Mouse (Mus musculus): ENCODE results near the gene Ell. TPM values are rescaled to one million over a fixed set of nuclear protein-coding genes. Genes with fewer than 3 reads are reported as not detected.
A peak's percentile ranks its signal among the peaks of the same experiment; 100 is the strongest.

Gene Ell
- polyA plus RNA-seq, 1 experiment = 12.7 TPM

DNA sequence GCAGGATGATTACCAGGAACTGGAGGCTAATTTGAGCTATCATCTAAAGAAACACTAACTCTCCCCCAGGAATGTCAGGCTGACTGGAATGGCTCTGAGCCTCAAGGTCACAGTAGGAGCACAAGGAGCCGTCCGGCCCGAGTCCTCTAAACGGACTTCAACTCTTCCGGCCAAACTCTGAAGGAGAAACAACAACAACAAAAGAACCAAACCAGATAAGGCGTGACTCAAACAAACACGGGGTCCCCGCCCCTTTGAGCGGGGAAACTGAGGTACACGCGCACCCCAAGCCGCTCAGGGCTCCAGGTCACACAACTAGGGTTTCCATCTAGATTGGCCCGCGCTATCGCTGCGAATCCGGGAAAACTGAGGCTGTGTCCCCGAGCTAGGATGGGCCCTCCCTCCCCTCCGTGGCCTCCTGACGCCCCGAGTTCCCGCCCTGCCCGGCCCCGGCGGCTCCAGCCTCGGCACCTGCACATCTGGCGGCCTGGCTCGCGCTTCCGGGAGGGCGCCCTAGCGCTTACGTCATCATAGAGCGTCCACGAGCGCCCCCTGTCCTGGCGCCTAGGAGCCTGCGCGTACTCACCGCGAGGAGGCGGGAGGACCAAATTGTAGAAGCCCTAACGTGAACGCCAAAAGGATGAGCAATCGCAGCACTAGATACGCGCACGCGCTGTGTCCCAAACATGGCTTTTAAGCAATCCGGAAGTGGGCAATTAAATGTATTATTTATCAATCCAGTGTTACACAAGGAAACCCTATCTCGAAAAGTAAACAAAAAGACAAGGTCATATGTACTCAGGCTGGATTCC lies 16.5 kb upstream of the Ell start:
- peak; percentile 69 for TF ChIP-seq E2F4 (IDR thresholded peaks at IDR 0.05; ENCODE audit: insufficient read depth)
- no peak for TF ChIP-seq REST (IDR thresholded peaks at IDR 0.05; ENCODE audit: insufficient read depth, insufficient read length)
- no peak for TF ChIP-seq TCF3 (IDR thresholded peaks at IDR 0.05; ENCODE audit: insufficient read length, low read depth)
- TF ChIP-seq MYOG (IDR thresholded peaks at IDR 0.05; ENCODE audit: control insufficient read depth in 1 of 3, insufficient read depth in 1 of 3, insufficient read length in 2 of 3, low read depth in 2 of 3) = peak in 1 of 3 experiments; percentile 36
- 0 out of 2 replicates have a peak, but pooled peaks have one; percentile 13 for TF ChIP-seq CEBPB (IDR thresholded peaks at IDR 0.05; ENCODE audit: insufficient read depth, poor library complexity, severe bottlenecking)
- peak; percentile 75 for TF ChIP-seq POLR2AphosphoS2 (IDR thresholded peaks at IDR 0.05; ENCODE audit: insufficient read length, low read depth)
- no peak for TF ChIP-seq USF1 (IDR thresholded peaks at IDR 0.05; ENCODE audit: low read depth)
- no peak for TF ChIP-seq MAX (IDR thresholded peaks at IDR 0.05; ENCODE audit: low read depth)
- peak; percentile 64 for TF ChIP-seq POLR2A (IDR thresholded peaks at IDR 0.05; ENCODE audit: insufficient read length, low read depth)
- no peak for TF ChIP-seq TCF12 (IDR thresholded peaks at IDR 0.05; ENCODE audit: insufficient read depth, poor library complexity, severe bottlenecking)
- TF ChIP-seq SRF (IDR thresholded peaks at IDR 0.05; ENCODE audit: control insufficient read depth, insufficient read length, low read depth) = peak; percentile 80
- TF ChIP-seq MYOD1 (IDR thresholded peaks at IDR 0.05; ENCODE audit: control insufficient read depth in 1 of 3, insufficient read length in 2 of 3, low read depth in 2 of 3) = no peak
- H3K36me3 ChIP-seq (ENCODE audit: control insufficient read depth, insufficient read depth) = peaks cover 7% of the 10 kb centered on the region
- H3K4me3 ChIP-seq = peak overlapping the region; percentile 47
- peak overlapping the region; percentile 93 for H3K4me2 ChIP-seq (ENCODE audit: low read depth)
- no peak overlapping the region for H3ac ChIP-seq (ENCODE audit: control insufficient read depth, insufficient read length)
- H3K79me2 ChIP-seq (ENCODE audit: control insufficient read depth, insufficient read depth) = no peaks in the 10 kb centered on the region
- H3K27me3 ChIP-seq (ENCODE audit: control insufficient read depth, insufficient read depth, insufficient read length) = no peaks in the 10 kb centered on the region

DNA sequence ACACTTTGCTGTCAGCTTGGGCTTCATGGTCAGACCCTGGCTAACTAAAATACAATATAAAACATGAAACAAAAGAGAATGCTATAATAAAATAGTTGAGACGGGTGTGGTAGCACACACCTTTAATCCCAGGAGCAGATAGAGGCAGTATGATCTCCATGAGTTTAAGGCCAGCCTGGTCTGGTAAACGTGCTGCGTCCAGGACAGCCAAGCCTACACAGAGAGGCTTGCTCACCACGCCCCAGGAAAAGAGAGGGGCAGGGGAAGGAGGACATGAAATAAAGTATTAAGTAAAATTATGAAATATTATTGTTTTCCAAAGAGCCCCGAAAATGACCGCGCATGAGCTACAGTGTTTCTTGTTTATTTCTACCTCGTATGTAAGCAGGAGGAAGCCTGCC lies 12.1 kb upstream of the Ell start:
- Histone ChIP-seq H3K4me2 (ENCODE audit: low read depth) (peak overlapping the region; percentile 66), H3ac (ENCODE audit: control insufficient read depth, insufficient read length) (peak overlapping the region; percentile 67), H3K36me3 (ENCODE audit: control insufficient read depth, insufficient read depth) (peaks cover 6% of the 10 kb centered on the region), H3K27me3 (ENCODE audit: control insufficient read depth, insufficient read depth, insufficient read length) (no peaks in the 10 kb centered on the region), H3K79me2 (ENCODE audit: control insufficient read depth, insufficient read depth) (peaks cover 17% of the 10 kb centered on the region), H3K4me3 (peak overlapping the region; percentile 81)
- TF ChIP-seq MYOG (IDR thresholded peaks at IDR 0.05; ENCODE audit: control insufficient read depth in 1 of 3, insufficient read depth in 1 of 3, insufficient read length in 2 of 3, low read depth in 2 of 3) = no peak
- TF ChIP-seq SRF (IDR thresholded peaks at IDR 0.05; ENCODE audit: control insufficient read depth, insufficient read length, low read depth) = no peak
- TF ChIP-seq MAX (IDR thresholded peaks at IDR 0.05; ENCODE audit: low read depth) = no peak
- TF ChIP-seq MYOD1 (IDR thresholded peaks at IDR 0.05; ENCODE audit: control insufficient read depth in 1 of 3, insufficient read length in 2 of 3, low read depth in 2 of 3) = no peak
- no peak for TF ChIP-seq POLR2AphosphoS2 (IDR thresholded peaks at IDR 0.05; ENCODE audit: insufficient read length, low read depth)
- no peak for TF ChIP-seq REST (IDR thresholded peaks at IDR 0.05; ENCODE audit: insufficient read depth, insufficient read length)
- no peak for TF ChIP-seq E2F4 (IDR thresholded peaks at IDR 0.05; ENCODE audit: insufficient read depth)
- TF ChIP-seq TCF12 (IDR thresholded peaks at IDR 0.05; ENCODE audit: insufficient read depth, poor library complexity, severe bottlenecking) = no peak
- TF ChIP-seq POLR2A (IDR thresholded peaks at IDR 0.05; ENCODE audit: insufficient read length, low read depth) = no peak
- no peak for TF ChIP-seq TCF3 (IDR thresholded peaks at IDR 0.05; ENCODE audit: insufficient read length, low read depth)
- TF ChIP-seq CEBPB (IDR thresholded peaks at IDR 0.05; ENCODE audit: insufficient read depth, poor library complexity, severe bottlenecking) = no peak
- no peak for TF ChIP-seq USF1 (IDR thresholded peaks at IDR 0.05; ENCODE audit: low read depth)

DNA sequence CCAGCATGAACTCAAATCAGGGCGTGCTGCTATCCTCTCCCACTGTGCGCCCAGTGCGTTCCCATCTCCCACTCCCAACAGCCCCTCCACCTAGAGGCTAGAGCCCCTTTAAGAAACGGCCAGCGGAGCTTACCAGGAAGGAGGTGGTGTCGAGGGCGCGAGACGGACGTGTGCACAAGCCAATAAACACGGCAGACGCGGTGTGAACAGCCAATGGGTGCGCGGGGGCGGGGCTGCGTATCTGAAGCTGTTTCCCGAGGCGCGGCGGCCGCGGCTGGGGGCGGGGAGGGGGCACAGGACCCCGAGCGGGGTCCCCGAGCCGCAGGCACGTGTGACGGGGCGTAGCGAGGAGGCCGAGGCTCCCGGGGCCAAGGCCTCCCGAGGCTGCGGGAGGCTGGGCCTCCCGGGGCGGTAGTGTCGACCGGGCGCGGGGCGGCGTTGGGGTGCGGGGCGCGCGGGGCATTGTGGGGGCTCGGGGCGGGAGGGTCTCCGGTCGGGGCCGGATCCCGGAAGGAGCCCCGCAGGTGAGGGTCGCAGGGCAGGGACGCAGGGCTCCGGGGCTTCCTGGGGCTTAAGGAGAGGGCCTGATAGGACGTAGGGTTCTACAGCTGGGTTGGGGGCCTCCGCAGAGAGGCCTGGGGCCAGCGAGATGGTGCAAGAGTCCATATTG lies 11.6 kb upstream of the Ell start, which contains the start of the genes Fkbp8 and Kxd1:
Fkbp8 (plus strand) TSS at position 213 of the 670 bp plus-strand sequence.
Kxd1 (minus strand) TSS at position 445 of the 670 bp plus-strand sequence.
- TF ChIP-seq TCF3 (IDR thresholded peaks at IDR 0.05; ENCODE audit: insufficient read length, low read depth) = no peak
- no peak for TF ChIP-seq TCF12 (IDR thresholded peaks at IDR 0.05; ENCODE audit: insufficient read depth, poor library complexity, severe bottlenecking)
- no peak for TF ChIP-seq REST (IDR thresholded peaks at IDR 0.05; ENCODE audit: insufficient read depth, insufficient read length)
- TF ChIP-seq CEBPB (IDR thresholded peaks at IDR 0.05; ENCODE audit: insufficient read depth, poor library complexity, severe bottlenecking) = no peak
- no peak for TF ChIP-seq MAX (IDR thresholded peaks at IDR 0.05; ENCODE audit: low read depth)
- no peak for TF ChIP-seq USF1 (IDR thresholded peaks at IDR 0.05; ENCODE audit: low read depth)
- TF ChIP-seq POLR2A (IDR thresholded peaks at IDR 0.05; ENCODE audit: insufficient read length, low read depth) = peak; percentile 28
- peak; percentile 52 for TF ChIP-seq POLR2AphosphoS2 (IDR thresholded peaks at IDR 0.05; ENCODE audit: insufficient read length, low read depth)
- TF ChIP-seq MYOG (IDR thresholded peaks at IDR 0.05; ENCODE audit: control insufficient read depth in 1 of 3, insufficient read depth in 1 of 3, insufficient read length in 2 of 3, low read depth in 2 of 3) = peak in 1 of 3 experiments; percentile 9
- no peak for TF ChIP-seq E2F4 (IDR thresholded peaks at IDR 0.05; ENCODE audit: insufficient read depth)
- TF ChIP-seq SRF (IDR thresholded peaks at IDR 0.05; ENCODE audit: control insufficient read depth, insufficient read length, low read depth) = peak; percentile 26
- H3K4me2 ChIP-seq (ENCODE audit: low read depth) = peak within 1 kb of the TSS; percentile 87
- peaks cover 11% of the 10 kb centered on the region for H3K36me3 ChIP-seq (ENCODE audit: control insufficient read depth, insufficient read depth)
- H3K27me3 ChIP-seq (ENCODE audit: control insufficient read depth, insufficient read depth, insufficient read length) = no peaks in the 10 kb centered on the region
- peak within 1 kb of the TSS; percentile 67 for H3ac ChIP-seq (ENCODE audit: control insufficient read depth, insufficient read length)
- H3K79me2 ChIP-seq (ENCODE audit: control insufficient read depth, insufficient read depth) = peaks cover 17% of the 10 kb centered on the region
- H3K4me3 ChIP-seq = peak within 1 kb of the TSS; percentile 81

DNA sequence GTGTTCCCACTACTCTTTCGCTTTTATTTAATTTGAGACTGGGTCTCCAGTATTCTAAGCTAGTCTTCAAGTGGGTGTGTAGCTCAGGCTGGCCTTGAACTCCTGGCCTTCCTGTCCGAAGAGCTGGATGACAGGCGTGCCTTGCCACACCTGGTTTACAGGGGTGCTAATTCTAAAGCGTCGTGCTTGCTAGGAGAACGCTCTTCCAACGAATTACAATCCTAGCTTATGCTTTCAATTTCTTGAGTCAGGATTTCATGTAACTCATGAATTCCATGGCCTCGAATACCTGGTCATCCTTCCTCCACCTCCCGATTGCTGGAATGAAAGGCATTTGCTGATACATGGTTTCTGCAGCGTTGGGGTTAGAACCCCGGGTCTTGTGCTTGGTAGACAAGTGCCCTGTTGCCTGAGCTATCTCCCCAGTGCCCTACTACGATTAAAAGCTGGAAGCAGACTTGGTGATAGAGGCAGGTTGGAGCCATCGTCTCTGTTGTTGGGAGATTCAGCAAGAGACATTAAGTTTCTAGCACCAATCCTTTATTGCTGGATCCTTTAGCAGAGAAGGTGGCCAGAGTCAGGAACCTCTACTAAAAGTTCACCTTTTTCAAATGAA lies 11.0 kb upstream of the Ell start:
- peak overlapping the region; percentile 67 for H3ac ChIP-seq (ENCODE audit: control insufficient read depth, insufficient read length)
- H3K36me3 ChIP-seq (ENCODE audit: control insufficient read depth, insufficient read depth) = peaks cover 11% of the 10 kb centered on the region
- peaks cover 17% of the 10 kb centered on the region for H3K79me2 ChIP-seq (ENCODE audit: control insufficient read depth, insufficient read depth)
- H3K4me3 ChIP-seq = peak overlapping the region; percentile 81
- H3K27me3 ChIP-seq (ENCODE audit: control insufficient read depth, insufficient read depth, insufficient read length) = no peaks in the 10 kb centered on the region
- TF ChIP-seq MYOG (IDR thresholded peaks at IDR 0.05; ENCODE audit: control insufficient read depth in 1 of 3, insufficient read depth in 1 of 3, insufficient read length in 2 of 3, low read depth in 2 of 3) = no peak
- peak overlapping the region; percentile 87 for H3K4me2 ChIP-seq (ENCODE audit: low read depth)
